Mouse (Mus musculus) bone marrow macrophage, adult 2 months (primary cell): ENCODE measurements around the gene Ankdd1a. TPM values are rescaled to one million over a fixed set of nuclear protein-coding genes. Genes with fewer than 3 reads are reported as not detected.
A peak's percentile ranks its signal among the peaks of the same experiment; 100 is the strongest.

ENCODE experiments used
- H3K27ac ChIP-seq: 2 replicates; pipeline ENCODE4 v1.5.1; 2012; ENCODE audit warnings: low read depth, low read length; ENCODE audit not compliant: insufficient read depth
- H3K4me1 ChIP-seq: 2 replicates; pipeline ENCODE4 v1.6.1; 2012; ENCODE audit warnings: low read length; ENCODE audit not compliant: control insufficient read depth, insufficient read depth
- H3K4me3 ChIP-seq: 2 replicates; pipeline ENCODE4 v1.5.1; 2012; ENCODE audit warnings: mild to moderate bottlenecking, low read length, moderate library complexity; ENCODE audit not compliant: insufficient read depth
- CTCF ChIP-seq: IDR thresholded peaks from 2 replicates; pipeline ENCODE4 v1.5.1; 2012; ENCODE audit warnings: low read depth, mild to moderate bottlenecking, low read length, moderate library complexity
- POLR2A ChIP-seq: IDR thresholded peaks from 2 replicates; pipeline ENCODE4 v1.6.1; 2012; ENCODE audit warnings: mild to moderate bottlenecking, low read depth, low read length, borderline replicate concordance
- polyA plus RNA-seq: library from polyadenylated mRNA; stranded (reverse); fragments of >200 nt; gene quantifications from 2 replicates; pipeline ENCODE4 v1.2.4, GENCODE M21; 2012; ENCODE audit not compliant: missing spikeins, insufficient read depth, insufficient read length

Gene Ankdd1a
- polyA plus RNA-seq, 1 experiment: 4.1 TPM

GRCm38 (mm10) chr9:65555621-65556020 lies 35.6 kb upstream of the Ankdd1a start:
- Histone ChIP-seq H3K27ac (peak overlapping the region; percentile 9; the same call in 1 of the 2 replicates), H3K4me3 (no peak overlapping the region), H3K4me1 (peaks cover 75% of the 10 kb centered on the region)
- TF ChIP-seq CTCF (no peak), POLR2A (no peak)

- H3K4me3 ChIP-seq: no peak overlapping the region
Observed at GRCm38 (mm10) chr9:65555001-65555405, 35.0 kb upstream of the Ankdd1a start.

GRCm38 (mm10) chr9:65552711-65553110 lies 32.7 kb upstream of the Ankdd1a start:
- peaks cover 83% of the 10 kb centered on the region for H3K4me1 ChIP-seq
- TF ChIP-seq CTCF: no peak
- no peak for TF ChIP-seq POLR2A
- no peak overlapping the region for H3K4me3 ChIP-seq
- H3K27ac ChIP-seq: peak overlapping the region; percentile 98

More at GRCm38 (mm10) chr9:65555001-65555405, 35.0 kb upstream of the Ankdd1a start:
- TF ChIP-seq POLR2A: no peak
- TF ChIP-seq CTCF: no peak
- Histone ChIP-seq H3K4me1 (peaks cover 76% of the 10 kb centered on the region), H3K27ac (peak overlapping the region; percentile 32)

- TF ChIP-seq POLR2A: no peak
- no peak for TF ChIP-seq CTCF
- Histone ChIP-seq H3K4me1 (peaks cover 84% of the 10 kb centered on the region), H3K4me3 (no peak overlapping the region), H3K27ac (peak overlapping the region; percentile 98)
Observed at GRCm38 (mm10) chr9:65552141-65552540, 32.1 kb upstream of the Ankdd1a start.

- Histone ChIP-seq H3K4me1 (peaks cover 92% of the 10 kb centered on the region), H3K4me3 (no peak overlapping the region), H3K27ac (peak overlapping the region; percentile 98)
- TF ChIP-seq CTCF: no peak
- TF ChIP-seq POLR2A: 0 out of 2 replicates have a peak, but pooled peaks have one; percentile 34
Observed at GRCm38 (mm10) chr9:65551035-65551434, 31.0 kb upstream of the Ankdd1a start.

GRCm38 (mm10) chr9:65550079-65550831 lies 30.3 kb upstream of the Ankdd1a start:
- Histone ChIP-seq H3K4me3 (no peak overlapping the region), H3K27ac (peak overlapping the region; percentile 98), H3K4me1 (peaks cover 91% of the 10 kb centered on the region)
- TF ChIP-seq CTCF (no peak), POLR2A (no peak)

- Histone ChIP-seq H3K4me1 (peaks cover 91% of the 10 kb centered on the region), H3K27ac (peak overlapping the region; percentile 98), H3K4me3 (no peak overlapping the region)
- TF ChIP-seq POLR2A (no peak), CTCF (no peak)
Observed at GRCm38 (mm10) chr9:65549643-65550042, 29.6 kb upstream of the Ankdd1a start.

- TF ChIP-seq POLR2A (no peak), CTCF (no peak)
- Histone ChIP-seq H3K4me3 (no peak overlapping the region), H3K4me1 (peaks cover 89% of the 10 kb centered on the region), H3K27ac (peak overlapping the region; percentile 98)
Observed at GRCm38 (mm10) chr9:65549139-65549538, 29.1 kb upstream of the Ankdd1a start.

- Histone ChIP-seq H3K27ac (peak overlapping the region; percentile 96), H3K4me1 (peaks cover 90% of the 10 kb centered on the region), H3K4me3 (no peak overlapping the region)
- TF ChIP-seq CTCF (no peak), POLR2A (no peak)
Observed at GRCm38 (mm10) chr9:65548311-65548710, 28.3 kb upstream of the Ankdd1a start.

- no peak for TF ChIP-seq CTCF
- no peak for TF ChIP-seq POLR2A
- Histone ChIP-seq H3K4me1 (peaks cover 90% of the 10 kb centered on the region), H3K4me3 (no peak overlapping the region), H3K27ac (peak overlapping the region; percentile 96)
Observed at GRCm38 (mm10) chr9:65547844-65548243, 27.9 kb upstream of the Ankdd1a start.
